Mouse (Mus musculus) lung, postnatal 25 days (tissue): ENCODE data around the gene Cnksr1.

Experiments
- DNase-seq: peaks from one replicate; pipeline ENCODE4 v3.0.0; 2022; ENCODE audit warnings: low spot score

The Cnksr1 gene

GRCm38 (mm10) chr4:134203340-134203896 lies 34.8 kb downstream of the Cnksr1 start:
- DNase-seq: no peak

GRCm38 (mm10) chr4:134202904-134203303 lies 35.3 kb downstream of the Cnksr1 start, which contains the start of gene Gm7534:
TSS of gene Gm7534 (minus strand) at chr4:134203004.
- DNase-seq: no peak

GRCm38 (mm10) chr4:134199371-134199770 lies 38.8 kb downstream of the Cnksr1 start:
- no peak for DNase-seq

GRCm38 (mm10) chr4:134186268-134186667 lies 51.9 kb downstream of the Cnksr1 start:
- no peak for DNase-seq

- DNase-seq: no peak
Measured at GRCm38 (mm10) chr4:134185569-134185968, 52.6 kb downstream of the Cnksr1 start.

GRCm38 (mm10) chr4:134183711-134184110 lies 54.5 kb downstream of the Cnksr1 start:
- no peak for DNase-seq

GRCm38 (mm10) chr4:134181825-134182224 lies 56.4 kb downstream of the Cnksr1 start:
- DNase-seq: no peak

- no peak for DNase-seq
Measured at GRCm38 (mm10) chr4:134181112-134181511, 57.1 kb downstream of the Cnksr1 start.
